Mouse (Mus musculus): ENCODE results near the gene Mgat3. TPM values are rescaled to one million over a fixed set of nuclear protein-coding genes. Genes with fewer than 3 reads are reported as not detected.

Mgat3 gene
- 0.12 and 0.23 TPM in 2 replicates for total RNA-seq (2017)

DNA sequence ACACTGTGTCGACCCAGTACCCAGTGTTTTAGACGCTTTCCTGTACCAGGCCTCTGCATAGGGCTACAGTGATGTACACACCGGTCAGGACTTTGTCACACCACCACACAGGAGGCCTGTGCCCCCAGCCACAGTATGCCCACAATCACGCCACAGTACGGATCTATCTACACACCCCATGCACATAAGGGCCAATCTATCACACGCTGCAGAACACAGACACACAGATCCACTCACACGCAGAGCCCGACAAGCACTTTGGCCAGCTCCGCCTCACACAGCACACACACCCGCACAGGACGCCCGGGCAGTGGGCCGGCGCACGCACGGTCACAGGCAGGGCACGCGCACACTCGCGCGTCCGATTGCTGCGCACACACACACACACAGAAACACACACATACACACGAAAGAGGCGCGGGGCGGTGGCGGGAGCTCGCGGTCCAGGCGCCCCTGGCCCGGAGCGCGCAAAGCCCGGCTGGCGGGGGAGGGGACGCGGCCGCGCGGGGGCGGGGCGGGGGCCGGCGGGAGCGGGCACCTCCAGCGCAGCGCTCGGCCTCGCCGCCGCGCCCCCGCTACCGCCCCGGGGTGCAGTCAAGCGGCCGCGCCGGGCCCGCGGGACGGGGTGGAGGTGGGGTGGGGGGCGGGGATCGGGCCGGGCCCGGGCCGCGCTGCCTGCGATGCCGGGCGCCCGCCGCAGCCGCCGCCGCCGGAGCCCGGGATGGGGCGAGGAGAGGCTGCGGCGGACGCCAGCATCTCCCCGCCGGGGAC, at the start of gene Mgat3:
Gene Mgat3 (plus strand): TSS at position 721 of the 771 bp plus-strand sequence.
- no peak for ATAC-seq (ENCODE audit: extremely low read depth, insufficient number of reproducible peaks, low FRiP score, poor library complexity, severe bottlenecking)

- no peak for ATAC-seq (ENCODE audit: extremely low read depth, insufficient number of reproducible peaks, low FRiP score, poor library complexity, severe bottlenecking)
These were observed 48.9 kb upstream of the Mgat3 start for GRCm38 (mm10) chr15:80124651-80125050.

DNA sequence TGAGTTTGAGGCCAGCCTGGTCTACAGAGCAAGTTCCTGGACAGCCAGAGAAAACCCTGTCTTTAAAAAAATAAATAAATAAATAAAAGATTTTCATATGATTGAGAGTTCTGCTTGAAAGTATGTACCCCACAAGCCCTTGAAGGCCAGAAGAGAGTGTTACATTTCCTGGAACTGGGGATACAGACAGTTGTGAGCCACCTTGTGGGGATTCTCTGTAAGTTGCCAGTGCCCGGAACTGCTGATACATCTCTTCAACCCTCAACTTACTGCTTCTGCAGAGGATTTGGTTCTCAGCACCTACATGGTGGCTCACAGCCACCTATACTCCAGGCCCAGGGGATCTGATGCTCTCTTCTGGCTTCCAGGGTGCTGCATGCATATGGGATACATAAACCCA, 46.3 kb upstream of the Mgat3 start:
- ATAC-seq (ENCODE audit: extremely low read depth, insufficient number of reproducible peaks, low FRiP score, poor library complexity, severe bottlenecking), result no peak

GRCm38 (mm10) chr15:80129982-80130381, 43.5 kb upstream of the Mgat3 start:
- no peak for ATAC-seq (ENCODE audit: extremely low read depth, insufficient number of reproducible peaks, low FRiP score, poor library complexity, severe bottlenecking)

- no peak for ATAC-seq (ENCODE audit: extremely low read depth, insufficient number of reproducible peaks, low FRiP score, poor library complexity, severe bottlenecking)
These were observed 42.8 kb upstream of the Mgat3 start for GRCm38 (mm10) chr15:80130689-80131088.

GRCm38 (mm10) chr15:80131421-80131820, 42.1 kb upstream of the Mgat3 start:
- ATAC-seq (ENCODE audit: extremely low read depth, insufficient number of reproducible peaks, low FRiP score, poor library complexity, severe bottlenecking), result no peak

DNA sequence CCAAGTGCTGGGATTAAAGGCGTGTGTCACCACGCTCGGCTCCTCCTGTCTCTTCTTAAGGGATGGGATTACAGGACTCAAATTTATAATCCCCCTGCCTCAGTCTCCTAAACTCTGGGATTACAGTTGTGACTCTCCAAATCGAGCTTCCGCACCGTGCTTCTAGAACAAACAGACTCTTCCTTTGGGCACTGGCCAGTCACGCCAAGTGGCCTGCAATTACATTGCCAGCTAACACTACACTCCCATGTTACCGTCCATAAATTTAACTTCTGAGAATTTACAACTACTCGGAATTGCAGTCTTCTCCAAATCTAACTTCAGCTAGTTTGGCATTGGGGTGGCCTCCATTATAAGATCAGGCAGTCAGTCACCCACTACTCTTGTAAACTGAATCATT, 41.1 kb upstream of the Mgat3 start:
- ATAC-seq (ENCODE audit: extremely low read depth, insufficient number of reproducible peaks, low FRiP score, poor library complexity, severe bottlenecking), result no peak

GRCm38 (mm10) chr15:80132993-80133586, 40.4 kb upstream of the Mgat3 start, which contains the start of gene Tab1:
TSS of gene Tab1 (plus strand) at chr15:80133127.
- peak; percentile 89 for ATAC-seq (ENCODE audit: extremely low read depth, insufficient number of reproducible peaks, low FRiP score, poor library complexity, severe bottlenecking)

DNA sequence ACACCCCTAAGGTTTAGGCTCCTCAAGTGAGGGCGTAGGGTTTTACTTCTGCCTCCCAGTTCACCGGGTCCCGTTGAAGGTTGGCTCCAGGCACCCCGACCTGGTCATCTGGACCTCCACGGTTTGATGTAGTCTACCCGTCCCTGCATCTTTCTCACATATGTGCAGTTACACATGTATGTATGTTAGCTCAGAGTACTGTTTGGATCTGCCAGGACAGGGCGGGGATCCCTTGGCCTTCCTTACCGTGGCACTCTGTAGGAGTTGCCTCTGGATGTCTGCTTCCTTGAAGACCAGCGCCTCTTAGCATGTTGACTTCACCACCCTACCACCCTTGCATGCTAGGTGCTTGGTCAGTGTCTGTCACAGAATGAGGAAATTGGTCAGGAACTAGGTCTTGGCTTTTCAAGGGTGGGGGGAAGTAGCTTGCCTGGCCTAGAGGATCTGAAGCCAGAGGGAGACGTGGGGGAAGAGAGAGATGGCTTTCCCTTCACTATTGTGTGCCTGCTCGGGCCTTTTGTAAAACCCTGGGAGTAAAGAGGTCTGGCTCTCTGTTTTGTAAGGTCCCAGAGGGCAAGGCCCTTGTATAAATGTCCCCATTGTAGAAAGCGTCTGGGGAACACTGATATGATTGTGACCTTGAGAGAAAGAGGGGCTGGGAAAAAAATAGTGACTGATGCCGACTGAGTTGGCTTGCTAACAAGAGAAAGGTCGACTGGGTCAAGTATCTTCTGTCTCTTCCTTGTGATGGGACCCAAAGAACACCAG, 39.7 kb upstream of the Mgat3 start:
- ATAC-seq (ENCODE audit: extremely low read depth, insufficient number of reproducible peaks, low FRiP score, poor library complexity, severe bottlenecking), result 0 out of 2 replicates have a peak, but pooled peaks have one; percentile 22

GRCm38 (mm10) chr15:80134450-80134847, 39.1 kb upstream of the Mgat3 start:
- ATAC-seq (ENCODE audit: extremely low read depth, insufficient number of reproducible peaks, low FRiP score, poor library complexity, severe bottlenecking), result no peak

DNA sequence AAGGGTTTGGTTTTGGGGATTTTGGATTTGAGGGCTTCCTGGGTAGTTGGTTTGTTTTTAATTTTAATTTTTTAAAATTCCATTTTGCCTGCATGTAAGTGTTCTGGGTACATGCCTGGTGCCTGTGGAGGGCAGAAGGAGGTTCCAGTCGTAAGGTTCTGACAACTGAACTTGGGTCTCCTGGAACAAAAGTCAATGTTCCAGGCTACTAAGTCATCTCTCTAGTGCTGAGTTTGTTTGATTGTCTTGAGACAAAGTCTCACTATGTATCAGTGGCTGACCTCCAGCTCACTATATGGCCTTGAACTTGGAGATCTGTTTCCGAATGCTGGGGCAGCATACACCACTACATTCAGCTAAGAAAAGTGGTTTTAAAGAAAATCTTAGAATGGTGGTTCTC, 38.0 kb upstream of the Mgat3 start:
- no peak for ATAC-seq (ENCODE audit: extremely low read depth, insufficient number of reproducible peaks, low FRiP score, poor library complexity, severe bottlenecking)

GRCm38 (mm10) chr15:80136645-80137044, 36.9 kb upstream of the Mgat3 start:
- no peak for ATAC-seq (ENCODE audit: extremely low read depth, insufficient number of reproducible peaks, low FRiP score, poor library complexity, severe bottlenecking)

DNA sequence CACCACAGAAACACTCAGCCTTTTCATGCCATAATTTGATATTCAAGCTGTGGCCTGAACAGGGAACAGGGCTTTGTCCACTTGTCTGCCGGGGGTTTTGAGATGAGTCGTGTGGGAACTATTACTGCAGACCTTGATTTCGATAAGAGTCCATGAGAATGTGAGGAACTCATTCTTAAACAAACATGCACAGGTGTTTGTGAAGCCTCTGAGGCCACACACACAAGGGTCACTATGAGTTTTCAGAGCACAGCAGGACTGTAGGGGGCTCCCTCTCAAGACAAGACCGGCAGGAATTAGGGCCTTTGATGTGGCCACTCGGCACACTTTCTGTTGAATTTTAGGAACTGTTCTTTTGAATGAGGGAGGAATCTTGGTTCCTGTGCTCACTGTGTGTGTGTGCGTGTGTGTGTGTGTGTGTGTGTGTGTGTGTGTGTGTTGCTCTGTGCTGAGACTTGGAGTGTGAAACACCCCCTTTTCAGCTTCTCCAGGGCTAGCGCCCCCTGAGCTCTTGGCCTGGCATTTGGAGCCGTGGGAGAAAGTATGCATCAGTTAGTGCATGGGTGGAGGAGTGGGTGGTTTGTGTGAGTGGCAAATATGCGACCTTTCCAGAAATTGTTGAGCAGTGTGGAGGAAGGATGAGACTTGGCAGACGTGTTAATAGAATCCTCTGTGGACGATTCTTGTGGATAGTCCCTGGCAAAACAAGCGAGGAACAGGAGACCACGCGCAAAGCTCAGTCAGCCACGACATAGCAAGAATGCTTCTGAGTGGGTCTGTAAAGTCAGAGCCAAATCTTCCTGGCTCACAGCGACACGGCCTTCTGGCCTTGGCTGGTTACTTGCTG, 35.4 kb upstream of the Mgat3 start:
- no peak for ATAC-seq (ENCODE audit: extremely low read depth, insufficient number of reproducible peaks, low FRiP score, poor library complexity, severe bottlenecking)

DNA sequence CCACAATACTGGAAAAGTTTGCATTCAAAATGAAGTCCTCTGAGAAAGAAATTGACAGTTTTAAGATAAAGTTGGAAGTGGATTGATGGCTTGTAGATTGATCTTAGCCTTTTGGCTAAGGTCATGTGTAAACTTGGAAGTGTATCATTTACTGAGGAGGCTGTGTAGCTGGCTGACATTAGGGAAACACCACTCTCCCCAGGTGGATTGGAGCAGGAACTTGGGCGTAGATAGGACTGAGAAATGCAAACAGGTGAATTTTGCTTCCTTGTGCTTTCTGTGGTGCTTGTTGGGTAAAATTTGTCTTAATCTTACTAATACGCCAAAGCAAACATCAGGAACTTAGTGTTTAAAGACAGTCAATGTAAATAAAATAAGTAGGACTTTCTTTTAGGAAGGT, 33.2 kb upstream of the Mgat3 start:
- no peak for ATAC-seq (ENCODE audit: extremely low read depth, insufficient number of reproducible peaks, low FRiP score, poor library complexity, severe bottlenecking)

- no peak for ATAC-seq (ENCODE audit: extremely low read depth, insufficient number of reproducible peaks, low FRiP score, poor library complexity, severe bottlenecking)
These were observed 32.6 kb upstream of the Mgat3 start for GRCm38 (mm10) chr15:80140878-80141277.

DNA sequence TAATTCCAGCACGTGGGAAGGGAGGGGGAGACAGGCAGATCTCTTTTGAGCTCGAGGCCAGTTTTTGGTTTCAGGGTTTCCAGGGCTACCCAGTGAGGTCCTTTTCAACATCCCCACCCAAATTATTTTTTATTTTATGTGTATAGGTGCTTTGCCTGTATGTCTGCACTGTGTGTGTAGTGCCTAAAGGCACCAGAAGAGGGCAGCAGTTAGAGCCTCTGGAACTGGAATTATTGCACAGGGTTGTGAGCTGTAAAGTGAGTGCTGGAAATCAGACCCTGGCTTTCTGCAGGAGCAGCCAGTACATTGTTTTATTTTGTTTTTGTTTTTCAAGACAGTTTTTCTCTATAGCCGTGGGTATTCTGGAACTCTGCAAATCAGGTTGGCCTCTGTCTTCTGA, 31.4 kb upstream of the Mgat3 start:
- ATAC-seq (ENCODE audit: extremely low read depth, insufficient number of reproducible peaks, low FRiP score, poor library complexity, severe bottlenecking), result no peak

DNA sequence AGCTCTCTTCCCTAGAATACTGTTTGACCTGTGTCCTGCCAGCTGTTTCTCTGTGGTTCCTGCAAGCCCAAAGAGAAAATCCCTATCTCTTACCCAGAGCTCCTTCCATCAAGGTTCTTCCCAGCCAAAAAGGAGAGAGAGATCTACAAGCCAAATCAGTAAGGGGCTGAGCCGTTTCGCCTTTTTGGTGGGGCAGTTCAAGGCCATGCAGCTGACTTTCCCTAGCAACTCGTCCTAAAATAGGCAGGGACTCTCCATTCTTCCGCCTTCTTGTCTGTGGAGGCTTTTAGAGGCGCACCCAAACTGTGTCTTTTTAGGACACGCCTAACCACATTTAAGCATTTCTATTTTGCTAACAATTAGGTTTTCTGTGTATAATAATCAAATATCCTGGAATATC, 29.8 kb upstream of the Mgat3 start:
- no peak for ATAC-seq (ENCODE audit: extremely low read depth, insufficient number of reproducible peaks, low FRiP score, poor library complexity, severe bottlenecking)

DNA sequence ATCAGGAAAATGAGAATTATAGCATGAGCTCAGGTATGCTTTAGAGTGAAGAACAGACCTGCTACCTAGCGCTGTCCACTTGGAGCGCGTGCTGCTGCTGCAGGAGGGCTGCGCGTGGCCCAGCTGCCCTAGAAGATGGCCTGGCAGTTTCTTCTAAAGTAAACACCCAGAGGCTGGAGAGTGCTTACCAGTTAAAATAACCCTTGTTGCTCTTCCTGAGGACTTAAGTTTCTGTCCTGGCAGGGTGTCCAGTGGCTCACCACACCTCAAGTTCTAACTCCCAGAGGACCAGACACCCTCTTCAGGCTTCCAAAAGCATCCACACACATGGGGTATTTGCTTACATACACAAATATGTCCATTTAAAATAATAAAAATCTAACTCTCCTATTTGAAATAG, 28.1 kb upstream of the Mgat3 start:
- no peak for ATAC-seq (ENCODE audit: extremely low read depth, insufficient number of reproducible peaks, low FRiP score, poor library complexity, severe bottlenecking)

DNA sequence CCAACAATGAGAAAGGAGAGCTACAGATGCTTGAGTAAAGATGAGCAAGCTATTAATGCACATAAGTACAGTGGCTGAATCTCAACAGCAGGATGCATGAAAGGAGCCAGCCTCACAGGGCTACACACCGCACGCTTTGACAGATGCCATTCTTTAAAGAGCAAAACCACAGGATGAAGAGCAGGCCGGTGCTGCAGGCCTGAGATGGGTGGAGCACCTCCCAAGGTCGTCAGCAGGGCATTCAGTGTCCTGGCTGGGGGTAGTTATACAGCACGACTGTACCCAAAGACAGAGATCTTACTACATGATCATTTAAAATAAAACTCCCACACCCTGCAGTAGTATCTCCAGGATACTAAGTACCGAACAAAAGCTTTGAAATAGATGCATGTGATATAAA, 27.4 kb upstream of the Mgat3 start:
- ATAC-seq (ENCODE audit: extremely low read depth, insufficient number of reproducible peaks, low FRiP score, poor library complexity, severe bottlenecking), result no peak
